Mouse (Mus musculus) leukemia stem cell, adult 10-12 weeks (primary cell): ENCODE results near the gene Fcrls. TPM values are rescaled to one million over a fixed set of nuclear protein-coding genes. Genes with fewer than 3 reads are reported as not detected.

Source experiments
- polyA plus RNA-seq: library from polyadenylated mRNA; stranded (reverse); fragments of >175 nt; gene quantifications from 2 replicates; pipeline ENCODE4 v1.2.3, GENCODE M21; 2012; ENCODE audit warnings: low replicate concordance

The Fcrls gene
- not detected in 2 replicates for polyA plus RNA-seq

DNA sequence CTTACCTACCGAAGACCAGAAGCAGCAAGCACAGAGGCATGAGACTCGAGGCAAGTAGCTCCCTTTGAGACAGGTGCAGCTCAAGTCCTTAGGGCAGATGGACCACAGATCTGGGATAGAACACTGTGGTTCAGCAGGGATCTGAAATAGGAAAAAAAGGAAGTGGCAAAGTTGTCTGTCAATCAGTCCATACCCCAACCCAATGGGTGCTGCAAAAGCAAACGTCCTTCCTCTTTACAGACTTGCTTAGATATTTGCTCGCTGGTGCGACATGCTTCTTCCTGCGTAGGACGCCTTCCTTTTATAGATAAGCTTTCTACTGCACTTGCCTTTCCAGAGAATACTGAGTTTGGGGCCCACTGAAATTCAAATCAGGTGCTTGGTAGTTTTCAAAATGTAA is at the start of gene Fcrls:
Gene Fcrls, minus strand, starts transcription at position 303 of the 400 bp plus-strand sequence.

Other genes starting within 250 kb of the Fcrls start
- 0.06 and 0.47 TPM in 2 replicates for gene Kirrel, start 89.0 kb downstream of the Fcrls start, polyA plus RNA-seq
- 12.2 and 13.4 TPM in 2 replicates for gene Cd5l, start 94.1 kb upstream of the Fcrls start, polyA plus RNA-seq
- gene Fcrl1, start 112.6 kb upstream of the Fcrls start, polyA plus RNA-seq, result 2.4 and 13.5 TPM in 2 replicates
- 0.09 TPM in 1 of 2 replicates, not detected in the other for gene Fcrl5, start 172.0 kb upstream of the Fcrls start, polyA plus RNA-seq